Mouse (Mus musculus): ENCODE measurements around the gene Atp5j2.
"Not testable (repeated sequence)": the region's sequence is repeated elsewhere in the genome, so short reads cannot be mapped to it uniquely, and the experiment has no call there.

Gene Atp5j2

DNA sequence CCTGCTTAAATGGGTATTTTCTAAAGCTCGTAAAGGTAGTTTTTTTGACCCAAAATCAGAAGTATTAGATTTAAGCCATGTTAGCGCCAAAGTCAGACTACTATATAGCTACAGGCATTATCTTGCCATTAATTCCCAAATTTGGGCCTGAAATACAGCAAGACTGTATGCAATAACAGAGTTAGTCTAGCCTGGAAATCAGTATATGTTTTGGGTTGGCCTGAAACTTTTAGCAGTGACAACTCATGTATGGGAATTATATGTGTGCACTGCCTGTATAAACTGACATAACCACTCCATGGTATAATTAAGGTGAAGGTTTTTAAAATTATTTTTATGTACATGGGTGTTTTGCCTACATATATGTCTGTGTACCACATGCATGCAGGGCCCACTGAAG, at the start of gene Atp5j2:
TSS of gene Atp5j2 (minus strand) at position 101 of the 400 bp plus-strand sequence.
- DNase-seq: no peak

DNA sequence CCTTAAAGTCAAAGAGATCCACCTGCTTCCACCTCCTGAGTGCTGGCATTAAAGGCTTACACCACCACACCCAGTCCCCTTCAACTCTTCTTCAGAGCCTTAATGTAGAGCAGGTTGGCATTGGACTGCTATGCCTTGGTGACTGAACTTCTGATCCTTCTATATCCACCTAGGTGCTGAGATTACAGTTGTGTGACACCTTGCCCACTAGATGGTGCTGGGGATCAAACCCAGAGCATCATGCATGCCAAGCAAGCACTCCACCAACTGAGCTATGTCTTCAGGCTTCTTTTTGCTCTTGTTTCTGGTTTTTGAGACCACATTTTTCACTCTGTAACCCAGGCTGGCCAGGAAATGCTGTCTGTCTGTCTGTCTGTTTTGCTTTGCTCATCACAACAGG, 42.8 kb upstream of the Atp5j2 start:
- peak; percentile 47 for DNase-seq

DNA sequence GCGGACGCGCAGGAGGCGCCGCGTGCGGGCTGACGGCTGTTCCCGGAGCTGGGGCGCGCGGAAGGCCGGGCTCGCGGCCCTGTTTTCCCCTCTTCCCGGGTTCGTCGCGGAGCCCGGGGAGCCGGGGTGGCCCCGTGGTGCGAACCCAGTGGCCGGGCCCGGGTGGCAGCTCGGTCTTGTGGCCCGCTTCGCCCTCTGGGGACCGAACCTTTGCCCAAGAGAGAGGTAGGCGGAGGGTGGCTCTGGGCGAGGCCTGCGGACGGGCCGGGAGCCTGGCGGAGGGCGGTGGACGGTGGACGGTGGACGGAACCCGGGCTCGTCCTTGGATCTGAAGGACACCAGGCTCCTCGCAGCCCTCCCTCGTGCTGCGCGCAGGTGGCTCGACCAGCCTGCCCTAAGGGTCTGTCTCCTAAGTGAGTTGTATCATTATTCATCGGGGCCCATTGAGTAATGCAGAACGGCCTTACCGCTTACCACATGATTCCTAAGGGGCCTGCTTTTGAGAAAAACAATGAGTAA, 40.1 kb upstream of the Atp5j2 start:
- DNase-seq: no peak

DNA sequence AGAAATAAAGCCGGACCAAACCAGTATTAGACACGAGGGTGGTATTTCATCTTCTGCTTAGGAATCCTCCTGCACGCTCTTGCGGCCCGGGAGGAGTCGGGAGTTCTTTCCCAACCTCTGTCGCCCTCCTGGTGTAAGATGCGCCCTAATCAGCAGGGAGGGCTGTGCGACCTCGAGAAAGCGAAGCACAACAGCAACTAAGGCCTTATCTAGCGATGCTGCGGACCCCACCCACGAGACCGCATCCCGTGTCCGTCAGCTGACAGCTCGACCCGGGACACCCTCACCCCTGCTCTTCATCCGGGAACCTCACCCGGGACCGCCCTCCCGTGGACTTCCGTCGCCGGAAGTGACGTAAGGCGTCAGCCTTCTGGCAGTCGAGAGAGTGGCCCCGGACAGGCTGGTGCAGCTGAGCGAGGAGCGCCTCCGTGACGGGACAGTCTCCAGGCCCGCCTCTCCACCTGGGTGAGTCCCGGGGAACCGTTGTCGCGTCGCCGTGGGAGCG, 39.6 kb upstream of the Atp5j2 start, which contains the start of gene Zfp655:
TSS of gene Zfp655 (plus strand) at position 349 of the 505 bp plus-strand sequence.
- DNase-seq: peak; percentile 97

DNA sequence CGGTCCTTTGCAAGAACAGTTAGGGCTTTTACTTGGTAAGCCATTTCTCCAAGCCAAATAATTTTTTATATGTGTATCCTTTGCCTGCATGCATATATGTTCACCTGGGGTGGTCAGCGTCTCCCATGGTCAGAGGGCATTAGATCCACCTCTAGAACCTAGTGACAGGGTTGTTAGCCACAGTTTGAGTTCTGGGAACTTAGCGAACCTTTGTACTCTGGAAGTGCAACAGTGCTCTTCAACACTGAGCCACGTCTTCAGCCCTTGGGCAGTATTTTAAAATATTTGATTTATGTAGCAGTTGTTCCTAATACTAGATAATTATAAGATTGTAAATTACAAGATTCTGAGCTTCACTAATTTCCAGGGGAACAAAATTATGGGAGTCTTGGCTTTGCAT, 38.8 kb upstream of the Atp5j2 start:
- DNase-seq: no peak

DNA sequence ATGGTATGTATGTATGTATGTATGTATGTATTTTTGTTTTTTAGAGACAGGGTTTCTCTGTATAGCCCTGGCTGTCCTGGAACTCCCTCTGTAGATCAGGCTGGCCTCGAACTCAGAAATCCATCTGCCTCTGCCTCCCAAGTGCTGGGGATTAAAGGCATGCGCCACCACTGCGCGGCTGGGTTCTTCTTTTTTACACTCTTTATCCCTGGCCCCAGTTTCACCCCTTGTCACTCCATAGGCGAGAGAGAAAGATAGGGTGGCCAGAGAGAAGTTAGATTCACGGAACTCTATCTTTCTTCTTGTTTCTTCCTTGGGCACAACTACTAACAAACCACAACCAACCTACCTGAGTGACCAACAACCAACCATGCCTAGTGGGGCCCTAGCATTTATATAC, 37.4 kb upstream of the Atp5j2 start:
- not testable (repeated sequence) for DNase-seq

DNA sequence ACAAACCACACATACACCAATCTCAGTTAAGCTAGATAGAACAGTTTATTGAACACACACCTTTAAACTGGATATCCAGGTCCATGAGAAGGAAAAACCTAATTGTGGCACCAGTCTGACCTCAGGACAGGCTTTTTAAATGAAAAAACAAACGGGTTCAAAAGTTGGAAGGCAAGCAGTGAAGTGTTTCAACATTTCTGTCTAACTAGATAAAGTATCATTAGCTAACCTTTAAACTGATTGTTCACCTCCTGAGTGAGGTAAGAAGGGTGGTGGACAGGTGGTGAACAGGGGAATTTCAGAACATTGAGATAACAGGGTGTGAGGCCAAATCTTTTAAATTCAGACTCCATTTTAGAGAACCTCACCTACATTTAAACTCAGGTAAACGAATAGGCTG, 34.6 kb upstream of the Atp5j2 start:
- DNase-seq: no peak

DNA sequence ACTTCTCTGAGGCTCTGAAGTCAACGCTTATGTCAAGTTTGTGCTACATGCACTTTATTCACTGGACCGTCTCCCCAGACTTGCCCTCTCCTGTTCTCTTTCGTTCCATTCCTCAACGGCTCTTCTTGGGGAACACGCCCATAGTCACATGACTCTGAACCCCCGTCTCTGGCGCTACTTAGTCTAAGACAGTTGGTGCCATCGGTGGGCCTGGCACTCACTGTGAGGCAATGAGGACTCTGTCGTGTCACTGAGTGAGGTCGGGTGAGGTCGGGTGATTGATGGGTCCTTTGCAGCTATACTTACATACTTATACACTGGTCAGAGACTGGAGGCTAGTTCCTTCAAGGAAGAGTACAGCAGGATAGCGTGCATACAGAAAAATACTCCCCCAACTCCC, 31.5 kb upstream of the Atp5j2 start:
- no peak for DNase-seq

DNA sequence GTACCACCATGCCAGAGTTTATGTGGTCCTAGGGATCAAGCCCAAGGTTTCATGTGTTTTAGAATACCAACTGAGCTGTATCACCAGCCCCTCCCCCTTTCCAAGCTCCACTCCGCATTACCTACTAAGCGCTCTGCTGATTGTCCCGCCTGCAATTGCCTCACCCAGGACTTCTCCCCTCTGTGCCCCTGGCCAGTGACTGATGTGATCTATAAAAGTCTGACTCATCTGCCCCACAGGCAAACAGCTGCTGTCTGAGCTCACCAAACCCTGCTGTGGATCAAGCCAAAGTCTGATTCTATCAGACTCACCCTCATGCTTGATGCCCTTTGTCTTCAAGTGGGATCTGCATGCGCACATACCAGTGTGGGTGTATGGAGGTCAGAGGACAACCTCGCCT, 31.0 kb upstream of the Atp5j2 start:
- DNase-seq: no peak

DNA sequence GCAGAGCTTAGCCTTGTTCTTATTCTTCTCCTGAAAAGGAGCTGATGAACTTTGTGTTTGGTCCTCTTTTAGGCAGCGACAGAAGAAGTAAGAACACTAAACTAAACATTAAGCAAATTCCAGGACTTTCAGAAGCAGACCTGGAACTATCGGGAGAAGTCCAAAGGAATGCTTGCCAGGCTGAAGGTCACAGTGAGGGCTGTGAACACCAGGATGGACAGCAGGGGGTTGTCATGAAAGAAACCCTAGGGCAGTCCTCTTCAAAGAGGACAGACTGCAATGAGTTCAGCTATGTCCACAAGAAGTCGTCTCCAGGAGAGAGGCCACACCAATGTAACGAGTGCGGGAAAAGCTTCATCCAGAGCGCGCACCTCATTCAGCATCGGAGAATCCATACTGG, 28.1 kb upstream of the Atp5j2 start:
- DNase-seq: no peak

DNA sequence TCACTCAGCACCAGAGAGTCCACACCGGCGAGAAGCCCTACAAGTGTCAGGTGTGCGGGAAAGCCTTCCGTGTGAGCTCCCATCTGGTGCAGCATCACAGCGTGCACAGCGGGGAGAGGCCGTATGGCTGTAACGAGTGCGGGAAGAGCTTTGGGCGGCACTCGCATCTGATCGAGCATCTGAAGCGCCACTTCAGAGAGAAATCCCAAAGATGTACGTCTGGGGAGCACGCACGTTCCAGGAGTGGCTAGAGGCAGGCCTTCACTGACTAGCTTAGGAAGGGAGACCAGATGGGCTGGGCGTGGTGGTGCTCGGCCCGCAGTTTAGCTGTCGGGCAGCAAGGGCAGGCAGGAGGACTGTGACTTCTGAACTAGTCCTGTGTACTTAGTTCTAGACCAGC, 26.8 kb upstream of the Atp5j2 start:
- DNase-seq: no peak

DNA sequence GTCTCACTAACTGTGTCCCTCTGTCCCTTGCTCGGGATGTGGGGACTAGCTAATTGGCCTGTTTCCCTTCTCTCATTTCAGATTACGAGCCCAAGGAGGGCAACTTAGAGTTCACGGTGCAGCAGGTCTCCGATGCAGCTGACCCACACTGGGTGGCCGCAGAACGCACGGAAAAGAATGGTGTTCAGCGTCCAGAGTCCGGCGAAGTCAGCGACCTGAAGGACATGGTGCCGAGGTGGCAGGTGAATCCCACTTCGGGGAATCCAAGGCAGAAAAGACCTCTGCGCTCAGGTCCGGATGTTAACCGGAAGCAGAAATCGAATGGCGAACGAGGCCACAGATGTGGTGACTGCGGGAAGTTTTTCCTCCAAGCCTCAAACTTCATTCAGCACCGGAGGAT, 26.3 kb upstream of the Atp5j2 start:
- DNase-seq: no peak

DNA sequence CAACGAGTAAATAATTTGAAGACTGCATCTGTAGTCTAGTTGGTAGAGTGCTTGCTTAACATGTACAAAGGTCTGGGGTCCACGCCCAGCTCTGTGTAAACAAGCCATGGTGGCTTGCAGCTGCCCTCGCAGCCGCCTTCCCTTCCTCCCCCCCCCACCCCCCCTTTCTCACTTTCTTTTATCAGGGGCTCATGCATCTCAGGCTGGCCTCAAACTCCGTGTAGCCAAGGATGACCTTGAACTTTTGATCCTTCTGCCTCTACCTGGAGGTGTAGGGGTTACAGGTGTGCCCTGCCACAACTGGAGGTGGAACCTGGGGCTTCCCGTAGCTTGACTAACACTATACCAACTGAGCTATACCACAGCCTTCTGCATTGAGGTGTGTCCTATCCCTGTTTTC, 25.9 kb upstream of the Atp5j2 start:
- DNase-seq: no peak

DNA sequence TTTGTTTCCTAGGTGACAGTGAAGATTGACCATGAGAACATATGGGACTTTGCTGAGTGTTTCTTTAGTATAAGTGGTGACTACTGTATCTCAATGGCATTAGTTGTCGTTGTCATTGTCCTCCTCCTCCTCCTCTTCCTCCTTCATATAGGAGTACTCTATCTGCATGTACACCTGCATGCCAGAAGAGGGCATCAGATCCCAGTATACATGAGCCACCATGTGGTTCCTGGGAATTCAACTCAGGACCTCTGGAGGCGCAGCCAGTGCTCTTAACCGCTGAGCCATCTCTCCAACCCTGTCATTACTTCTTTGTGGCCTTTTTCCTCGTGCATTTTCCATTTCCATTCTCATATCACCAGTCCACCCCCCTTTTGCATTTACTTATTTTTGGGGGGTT, 22.8 kb upstream of the Atp5j2 start:
- no peak for DNase-seq

DNA sequence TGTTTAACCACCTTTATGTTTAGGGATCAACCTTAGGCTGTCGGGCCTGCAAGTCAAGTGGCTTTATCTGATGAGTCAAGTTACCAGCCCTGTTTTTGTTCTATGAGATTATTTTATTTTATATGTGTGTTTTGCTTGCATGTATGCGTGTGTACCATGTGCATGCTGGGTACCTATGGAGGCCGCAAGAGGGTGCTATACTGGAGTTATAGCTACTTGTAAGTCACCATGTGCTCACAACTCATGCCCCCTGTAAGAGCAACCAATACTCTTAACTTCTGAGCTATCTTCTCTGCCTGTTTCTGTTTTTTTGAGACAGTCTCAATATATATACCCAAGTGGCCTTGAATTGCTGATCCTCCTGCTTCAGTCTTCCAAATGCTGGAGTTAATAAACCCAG, 21.6 kb upstream of the Atp5j2 start:
- no peak for DNase-seq

DNA sequence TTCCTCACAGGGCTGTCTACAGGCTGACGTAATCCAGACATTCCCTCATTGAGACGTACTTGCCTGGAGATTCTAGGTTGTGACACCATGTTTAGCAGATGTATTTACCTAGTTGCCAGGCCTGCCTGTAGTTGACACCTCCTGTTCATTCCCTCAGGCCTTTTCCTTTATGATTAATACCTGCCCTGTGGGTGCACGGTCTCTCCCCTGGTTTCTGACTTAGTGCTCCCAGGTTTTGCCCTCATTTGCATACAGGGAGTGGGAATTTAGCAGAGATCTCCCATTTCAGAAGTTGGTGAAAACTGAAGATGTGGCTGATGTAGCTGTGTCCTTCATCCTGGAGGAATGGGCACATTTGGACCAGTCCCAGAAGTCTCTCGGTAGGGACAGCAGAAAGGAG, 20.4 kb upstream of the Atp5j2 start:
- no peak for DNase-seq

DNA sequence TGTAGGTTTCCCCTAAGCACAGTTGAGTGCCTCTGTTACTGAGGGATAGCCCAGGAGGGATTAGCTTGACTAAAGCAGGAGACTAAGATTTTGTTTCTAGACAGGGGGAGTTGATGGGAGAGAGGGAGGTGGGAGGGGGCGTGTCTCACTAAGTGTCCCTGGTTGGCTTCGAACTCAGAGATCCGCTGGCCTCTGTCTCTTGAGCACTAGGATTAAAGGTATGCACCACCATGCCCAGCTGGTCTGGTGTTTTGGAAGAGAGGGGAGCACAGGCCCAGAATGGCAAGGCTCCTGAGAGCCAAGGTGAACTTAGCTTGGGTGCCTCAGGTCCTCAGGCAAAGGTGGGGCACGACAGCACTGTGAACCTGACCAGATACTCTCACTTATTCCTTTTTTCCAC, 19.5 kb upstream of the Atp5j2 start:
- no peak for DNase-seq

DNA sequence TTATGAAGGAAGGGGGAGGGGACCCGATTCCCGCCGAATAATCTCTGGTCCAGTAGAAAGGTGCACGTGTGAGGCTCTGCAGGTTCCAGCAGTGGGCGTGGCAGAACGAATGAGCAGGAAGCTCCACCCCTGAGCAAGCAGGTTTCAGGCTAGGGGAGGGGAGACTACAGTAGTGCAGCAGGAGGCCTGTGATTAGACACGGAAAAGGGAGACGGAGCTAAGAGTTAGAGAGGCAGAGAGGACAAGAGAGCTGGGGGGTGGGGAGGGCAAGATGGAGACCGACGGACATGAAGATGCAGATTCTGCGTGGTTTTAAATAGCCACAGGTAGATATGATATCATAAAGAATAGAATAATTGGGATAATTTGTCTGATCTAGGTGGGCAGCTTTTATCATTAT, 16.5 kb upstream of the Atp5j2 start:
- DNase-seq: not testable (repeated sequence)

DNA sequence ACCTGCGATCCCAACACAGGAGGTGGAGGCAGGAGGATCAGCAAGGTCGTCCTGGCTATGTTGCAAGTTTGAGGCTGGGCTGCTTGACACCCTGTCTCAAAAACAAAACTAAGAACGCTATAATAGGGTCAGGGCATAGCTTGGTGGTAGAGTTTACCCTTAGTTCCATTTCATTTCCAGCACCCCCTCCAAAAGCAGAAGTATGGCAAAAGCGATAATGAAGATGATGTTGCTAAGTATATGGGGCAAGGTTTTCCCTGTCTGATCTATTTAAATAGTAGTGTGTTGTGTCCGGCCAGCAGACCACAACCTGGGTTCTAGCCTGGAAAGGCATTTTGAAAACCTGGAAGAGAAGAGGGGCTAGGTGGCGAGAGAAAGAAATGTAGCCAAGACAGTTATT, 16.1 kb upstream of the Atp5j2 start:
- no peak for DNase-seq

DNA sequence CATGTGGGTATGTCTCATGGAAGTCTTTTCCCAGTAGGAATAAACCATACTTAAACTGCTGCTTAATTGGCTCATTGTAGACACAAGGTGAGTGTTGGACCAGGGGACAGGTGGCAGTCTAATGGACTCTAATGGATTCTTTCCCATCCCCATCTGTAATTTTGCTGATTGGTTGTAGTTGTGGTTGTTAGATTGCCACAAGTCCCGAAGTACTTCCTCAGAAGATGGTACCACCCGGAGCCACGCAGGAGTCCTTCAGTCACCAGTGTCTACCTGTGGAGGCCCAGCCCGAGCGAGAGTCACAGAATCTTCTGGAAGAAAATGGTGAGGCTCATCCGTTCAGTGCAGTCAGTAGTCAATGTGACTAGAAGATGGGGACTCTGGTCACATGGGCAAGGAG, 15.5 kb upstream of the Atp5j2 start:
- no peak for DNase-seq

DNA sequence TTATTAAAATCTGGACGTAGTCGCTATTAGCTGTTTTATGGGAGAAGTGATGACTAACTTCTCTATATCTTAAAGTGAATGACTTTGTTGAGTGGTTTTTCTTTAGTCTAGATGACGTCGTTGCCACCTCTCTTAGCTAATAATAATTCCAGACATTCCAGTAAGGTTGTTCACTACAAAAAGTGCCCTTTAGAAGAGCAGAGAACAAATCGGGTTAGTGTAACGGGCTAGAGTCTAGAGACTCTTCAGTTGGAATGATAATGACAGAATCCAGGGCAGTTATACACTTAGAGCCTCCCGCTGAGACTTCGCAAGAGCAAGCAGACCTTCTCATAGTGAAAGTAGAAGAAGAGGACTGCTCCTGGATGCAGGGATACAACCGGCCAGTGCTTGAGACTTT, 13.2 kb upstream of the Atp5j2 start:
- DNase-seq: no peak

DNA sequence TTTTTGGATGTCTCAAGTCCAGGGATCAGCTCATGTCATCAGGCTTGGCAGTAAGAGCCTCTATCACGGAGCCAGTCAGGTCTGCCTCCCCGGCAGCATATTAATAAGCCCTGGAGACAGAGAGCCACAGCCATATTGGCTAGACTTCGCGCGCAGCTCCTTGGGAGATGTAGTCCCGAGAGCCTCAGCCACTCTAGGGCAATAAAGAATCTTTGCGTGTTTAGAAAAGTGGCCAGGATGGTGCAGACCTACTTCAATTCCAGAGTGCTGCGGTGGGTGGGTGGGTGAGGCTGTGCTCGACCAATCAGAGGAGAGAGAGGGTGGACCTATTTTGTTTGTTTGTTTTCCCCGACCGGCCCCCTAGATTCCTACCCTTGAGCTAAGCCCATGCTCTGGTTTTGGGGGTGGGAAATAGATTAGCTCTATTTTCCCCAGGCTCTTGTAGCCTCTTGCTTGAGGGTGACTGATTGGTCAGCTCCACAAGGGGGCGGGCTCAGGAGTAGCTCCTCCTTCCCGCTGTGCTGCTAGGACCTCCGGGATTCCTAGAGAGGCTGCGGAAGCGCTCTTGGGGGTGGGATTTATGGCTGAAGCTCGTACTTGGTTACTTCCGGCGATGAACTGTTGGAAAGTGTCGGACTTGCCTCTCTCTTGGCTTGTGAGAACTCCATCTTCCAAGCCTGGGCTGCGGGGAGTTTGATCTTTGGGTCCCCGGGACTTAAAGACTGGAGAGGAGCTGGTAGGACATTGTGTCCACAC, 12.3 kb upstream of the Atp5j2 start, which contains the start of gene Zkscan5:
TSS of gene Zkscan5 (plus strand) at position 627 of the 756 bp plus-strand sequence.
- peak; percentile 97 for DNase-seq

DNA sequence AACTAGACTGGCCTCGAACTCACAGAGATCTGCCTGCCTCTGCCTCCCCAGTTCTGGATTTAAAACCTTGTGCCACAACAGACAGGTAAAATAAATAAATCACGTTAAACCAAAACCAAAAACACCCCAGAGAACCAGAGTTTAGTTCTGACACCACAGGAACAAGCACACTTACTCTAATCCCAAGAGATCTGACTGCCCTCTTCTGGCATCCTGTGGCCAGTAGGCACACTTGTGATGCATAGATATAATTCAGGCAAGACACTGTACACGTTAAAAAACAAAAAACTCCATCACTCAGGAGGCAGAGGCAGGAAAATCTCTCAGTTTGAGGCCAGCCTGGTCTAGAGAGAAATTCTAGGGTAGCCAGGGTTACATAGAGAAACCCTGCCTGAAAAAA, 10.6 kb upstream of the Atp5j2 start:
- no peak for DNase-seq

DNA sequence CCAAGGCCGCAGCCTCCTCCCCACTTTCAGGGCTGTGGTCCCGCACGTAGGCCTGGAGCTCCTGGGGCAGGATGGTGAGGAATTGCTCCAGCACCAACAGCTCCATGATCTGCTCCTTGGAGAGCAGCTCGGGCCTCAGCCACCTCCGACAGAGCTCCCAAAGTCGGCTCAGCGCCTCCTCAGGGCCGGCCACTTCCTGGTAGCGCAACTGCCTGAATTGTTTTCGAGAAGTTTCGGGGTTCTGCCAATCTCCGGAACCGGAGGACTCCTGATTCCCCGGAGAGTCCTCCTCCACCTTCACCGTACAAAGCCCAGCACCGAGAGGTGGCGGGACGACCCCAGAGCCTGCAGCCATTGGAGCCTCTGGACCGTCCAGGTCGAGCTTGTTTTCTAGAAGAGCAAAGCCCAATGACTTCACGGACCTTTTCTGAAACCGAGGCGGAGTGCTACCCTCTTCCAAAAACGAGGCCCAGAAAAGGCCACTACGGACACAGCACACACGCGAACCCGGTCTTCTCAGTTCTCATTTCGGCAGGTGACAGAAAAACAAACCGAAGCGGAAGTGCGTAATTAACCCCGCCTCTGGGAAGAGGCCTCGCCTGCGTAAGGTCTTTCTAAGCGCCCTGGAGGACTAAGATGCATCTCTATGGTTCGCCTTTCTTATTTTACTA, 9.6 kb upstream of the Atp5j2 start, which contains the start of gene Zkscan14:
TSS of gene Zkscan14 (minus strand) at position 548 of the 671 bp plus-strand sequence.
- peak; percentile 82 for DNase-seq
